Mouse (Mus musculus) intestine, postnatal 0 days (tissue): ENCODE results near the gene Gpx1. TPM values are rescaled to one million over a fixed set of nuclear protein-coding genes. Genes with fewer than 3 reads are reported as not detected.
A peak's percentile ranks its signal among the peaks of the same experiment; 100 is the strongest.

ENCODE experiments used
- ATAC-seq: fragments of 200-750 bp; cut with Nextera tagmentation; 2 replicates; pipeline ENCODE4 v1.8.0; 2017; ENCODE audit warnings: mild to moderate bottlenecking, moderate TSS enrichment, moderate library complexity
- H3K27ac ChIP-seq: fragments of 300-500 bp; sonication (generic); 2 replicates; pipeline ENCODE4 v1.5.1; 2014; ENCODE audit warnings: mild to moderate bottlenecking, low read depth, low read length, moderate library complexity
- H3K27me3 ChIP-seq: fragments of 300-500 bp; sonication (generic); replicated peaks from 2 replicates; pipeline ENCODE4 v1.6.1; 2014; ENCODE audit warnings: low read length, mixed read lengths; ENCODE audit not compliant: control insufficient read depth, insufficient read depth
- H3K36me3 ChIP-seq: fragments of 300-500 bp; sonication (generic); 2 replicates; pipeline ENCODE4 v1.6.1; 2014; ENCODE audit warnings: mild to moderate bottlenecking, moderate library complexity; ENCODE audit not compliant: control insufficient read depth, insufficient read depth
- H3K4me1 ChIP-seq: fragments of 300-500 bp; sonication (generic); replicated peaks from 2 replicates; pipeline ENCODE4 v1.6.1; 2014; ENCODE audit warnings: antibody characterized with exemption, low read length, mixed read lengths; ENCODE audit not compliant: control insufficient read depth, insufficient read depth
- H3K4me2 ChIP-seq: fragments of 300-500 bp; sonication (generic); replicated peaks from 2 replicates; pipeline ENCODE4 v1.6.1; 2014; ENCODE audit warnings: low read depth, mild to moderate bottlenecking, moderate library complexity
- H3K4me3 ChIP-seq: fragments of 300-500 bp; sonication (generic); 2 replicates; pipeline ENCODE4 v1.5.1; 2014; ENCODE audit warnings: low read depth, low read length
- H3K9ac ChIP-seq: fragments of 300-500 bp; sonication (generic); 2 replicates; pipeline ENCODE4 v1.6.1; 2014; ENCODE audit warnings: mild to moderate bottlenecking, low read depth, low read length
- H3K9me3 ChIP-seq: fragments of 300-500 bp; sonication (generic); 2 replicates; pipeline ENCODE4 v1.6.1; 2016; ENCODE audit warnings: mixed run types; ENCODE audit not compliant: control insufficient read depth
- CTCF ChIP-seq: sonication (generic); IDR thresholded peaks from 2 replicates; pipeline ENCODE4 v1.5.1; 2016; ENCODE audit warnings: low read depth, mild to moderate bottlenecking, control low read depth, antibody characterized with exemption, moderate library complexity
- WGBS: fragments of 180-500 bp; shearing (Covaris S2); extraction: QIAGEN DNeasy Blood & Tissue Kit; methylation state at CpG from one replicate; pipeline ENCODE4 v1.1.7; 2014; 5-methylcytosine and 5-hydroxymethylcytosine counted together
- polyA plus RNA-seq: library from polyadenylated mRNA; unstranded; fragments of >200 nt; fragmentation: Nextera tagmentation; extraction: Ambion mirVana; gene quantifications from 2 replicates; pipeline ENCODE4 v1.2.1, GENCODE M21; 2015

Gpx1 gene
- polyA plus RNA-seq, 1 experiment from 2014 or later, result 997 TPM

DNA sequence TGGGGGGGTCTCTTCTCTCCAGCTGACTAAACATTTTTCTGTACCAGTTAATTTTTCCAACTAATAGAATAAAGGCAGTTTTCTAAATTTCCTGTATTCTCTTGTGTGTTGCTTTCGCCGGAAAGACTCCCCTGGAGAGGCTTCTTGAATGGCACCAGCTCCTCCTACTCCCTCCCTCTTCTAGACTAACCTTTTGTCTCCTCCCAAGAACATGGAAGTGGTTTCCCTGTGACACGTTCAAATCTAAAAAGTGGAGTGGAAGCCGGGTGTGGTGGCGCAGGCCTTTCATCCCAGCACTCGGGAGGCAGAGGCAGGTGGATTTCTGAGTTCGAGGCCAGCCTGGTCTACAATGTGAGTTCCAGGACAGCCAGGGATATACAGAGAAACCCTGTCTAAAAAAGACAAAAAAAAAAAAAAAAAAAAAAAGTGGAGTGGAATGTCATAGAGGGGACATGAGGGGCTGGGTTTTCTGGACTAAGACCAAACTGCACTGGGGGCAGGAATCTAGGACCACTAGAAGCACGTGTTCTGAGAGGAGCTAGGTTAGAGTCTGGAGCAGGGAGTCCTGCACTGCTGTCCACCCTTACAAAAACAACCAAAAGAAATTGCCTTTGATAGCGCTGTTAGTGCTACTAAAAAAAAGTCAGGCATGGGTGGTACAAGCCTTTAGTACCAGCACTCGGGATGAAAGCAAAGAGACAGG, 704 bp upstream of the Gpx1 start:
- WGBS, result 58% methylated on average over 10 of the region's 10 CpGs
- Histone ChIP-seq H3K4me3 (0 out of 2 replicates have a peak overlapping the region, but pooled peaks have one; percentile 69), H3K9me3 (no peaks in the 10 kb centered on the region), H3K9ac (no peak overlapping the region), H3K27me3 (no peaks in the 10 kb centered on the region), H3K27ac (peak overlapping the region; percentile 96), H3K4me1 (peaks cover 15% of the 10 kb centered on the region), H3K4me2 (peak overlapping the region; percentile 80), H3K36me3 (peaks cover 30% of the 10 kb centered on the region)
- no peak for ATAC-seq
- no peak for TF ChIP-seq CTCF

DNA sequence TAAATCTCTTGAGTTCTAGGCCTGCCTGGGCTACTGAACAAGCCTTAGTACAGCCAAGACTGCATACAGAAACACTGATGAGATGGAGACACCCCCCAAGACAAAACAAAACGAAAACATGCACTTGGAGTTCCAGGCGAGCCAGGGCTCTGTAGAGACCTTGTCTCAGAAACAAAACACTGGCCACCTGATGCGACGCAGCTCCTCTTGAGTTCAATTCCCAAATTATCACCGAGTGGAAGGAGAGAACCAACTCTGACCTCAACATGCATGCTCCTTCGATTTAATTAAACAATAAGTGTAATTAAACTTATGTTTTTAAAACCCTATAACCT, 185 bp upstream of the Gpx1 start:
- H3K9me3 ChIP-seq, result no peaks in the 10 kb centered on the region
- peak overlapping the region; percentile 79; the same call in 1 of the 2 replicates for H3K9ac ChIP-seq
- peak overlapping the region; percentile 80 for H3K4me2 ChIP-seq

DNA sequence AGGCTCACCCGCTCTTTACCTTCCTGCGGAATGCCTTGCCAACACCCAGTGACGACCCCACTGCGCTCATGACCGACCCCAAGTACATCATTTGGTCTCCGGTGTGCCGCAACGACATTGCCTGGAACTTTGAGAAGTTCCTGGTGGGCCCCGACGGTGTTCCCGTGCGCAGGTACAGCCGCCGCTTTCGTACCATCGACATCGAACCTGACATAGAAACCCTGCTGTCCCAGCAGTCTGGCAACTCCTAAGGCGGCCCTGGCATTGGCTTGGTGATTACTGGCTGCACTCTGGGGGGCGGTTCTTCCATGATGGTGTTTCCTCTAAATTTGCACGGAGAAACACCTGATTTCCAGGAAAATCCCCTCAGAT, 1.2 kb downstream of the Gpx1 start:
- WGBS, result 7% methylated on average over 20 of the region's 20 CpGs
- Histone ChIP-seq H3K27me3 (no peaks in the 10 kb centered on the region), H3K4me2 (peak overlapping the region; percentile 80), H3K9me3 (no peaks in the 10 kb centered on the region), H3K9ac (peak overlapping the region; percentile 79), H3K4me1 (peaks cover 15% of the 10 kb centered on the region), H3K27ac (peak overlapping the region; percentile 96), H3K4me3 (peak overlapping the region; percentile 69), H3K36me3 (peaks cover 13% of the 10 kb centered on the region; the same call in 1 of the 2 replicates)
- no peak for TF ChIP-seq CTCF
- ATAC-seq, result no peak

More for the DNA sequence above, 185 bp upstream of the Gpx1 start:
- Histone ChIP-seq H3K27ac (peak overlapping the region; percentile 96), H3K27me3 (no peaks in the 10 kb centered on the region), H3K4me3 (peak overlapping the region; percentile 69), H3K4me1 (peaks cover 15% of the 10 kb centered on the region), H3K36me3 (peaks cover 26% of the 10 kb centered on the region)
- WGBS, result 18% methylated on average over 6 of the region's 6 CpGs
- no peak for ATAC-seq
- TF ChIP-seq CTCF, result no peak

DNA sequence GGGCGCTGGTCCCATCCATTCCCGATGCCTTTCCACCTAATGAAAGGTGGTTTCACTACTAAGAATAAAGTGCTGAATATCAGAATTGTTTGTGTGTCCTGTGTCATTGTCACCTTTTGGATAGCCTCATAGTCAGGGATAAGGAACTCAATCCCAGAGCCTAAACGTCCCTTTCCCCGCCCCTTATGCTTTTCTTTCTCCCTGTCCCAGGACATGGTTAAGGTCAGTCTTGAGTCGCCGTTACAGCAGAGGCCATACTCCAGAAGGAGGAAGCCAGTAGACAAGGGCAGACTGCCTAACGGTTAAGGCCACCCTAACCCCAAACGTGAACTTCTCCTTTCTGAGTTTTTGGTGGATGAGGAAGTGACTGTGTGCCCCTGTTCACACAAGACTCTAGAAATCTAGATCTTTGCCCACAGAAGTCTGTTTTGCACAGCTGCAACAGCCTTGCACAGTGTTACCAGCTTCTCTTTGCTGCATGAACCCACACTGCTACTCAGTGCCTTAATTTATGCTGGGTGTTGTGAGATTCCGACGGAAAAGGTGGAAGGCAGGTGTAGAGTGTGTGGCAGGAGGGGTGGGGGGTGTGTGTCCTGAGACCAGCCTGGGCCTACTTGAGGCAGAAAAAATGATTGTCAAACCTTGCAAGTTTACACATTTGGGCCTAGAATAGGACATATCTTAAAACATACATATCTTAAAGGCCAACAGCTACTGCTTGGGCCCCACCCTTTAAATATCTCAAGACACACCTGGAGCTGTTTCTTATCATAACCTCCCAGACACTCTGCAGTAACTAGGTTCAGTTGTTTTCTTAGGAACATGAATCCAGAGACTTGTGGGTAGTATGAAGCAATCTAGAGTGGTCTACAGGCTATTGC, 1.8 kb downstream of the Gpx1 start:
- Histone ChIP-seq H3K27me3 (no peaks in the 10 kb centered on the region), H3K27ac (peak overlapping the region; percentile 96), H3K4me1 (peaks cover 15% of the 10 kb centered on the region), H3K4me3 (peak overlapping the region; percentile 69), H3K4me2 (peak overlapping the region; percentile 80), H3K9ac (peak overlapping the region; percentile 79), H3K9me3 (no peaks in the 10 kb centered on the region), H3K36me3 (peaks cover 6% of the 10 kb centered on the region; the same call in 1 of the 2 replicates)
- ATAC-seq, result peak; percentile 15; the same call in 1 of the 2 replicates
- 32% methylated on average over 10 of the region's 10 CpGs for WGBS
- no peak for TF ChIP-seq CTCF

DNA sequence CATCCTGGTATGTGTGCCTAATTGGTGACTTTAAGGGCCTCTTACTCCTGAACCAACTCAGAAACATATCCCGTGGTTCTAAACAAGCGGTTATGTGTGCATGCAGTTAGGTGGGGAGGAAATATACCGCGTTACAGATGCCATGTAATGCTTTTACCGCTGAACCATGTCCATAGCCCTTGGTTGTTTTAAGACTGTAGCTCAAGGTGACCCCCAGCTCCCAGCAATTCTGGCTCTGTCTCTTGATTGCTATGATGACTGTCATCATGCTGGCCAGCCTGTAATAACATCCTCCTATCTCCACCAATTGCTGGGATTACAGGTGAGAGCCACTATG, 2.4 kb downstream of the Gpx1 start:
- H3K27ac ChIP-seq, result peak overlapping the region; percentile 96
- H3K4me3 ChIP-seq, result peak overlapping the region; percentile 69; the same call in 1 of the 2 replicates

DNA sequence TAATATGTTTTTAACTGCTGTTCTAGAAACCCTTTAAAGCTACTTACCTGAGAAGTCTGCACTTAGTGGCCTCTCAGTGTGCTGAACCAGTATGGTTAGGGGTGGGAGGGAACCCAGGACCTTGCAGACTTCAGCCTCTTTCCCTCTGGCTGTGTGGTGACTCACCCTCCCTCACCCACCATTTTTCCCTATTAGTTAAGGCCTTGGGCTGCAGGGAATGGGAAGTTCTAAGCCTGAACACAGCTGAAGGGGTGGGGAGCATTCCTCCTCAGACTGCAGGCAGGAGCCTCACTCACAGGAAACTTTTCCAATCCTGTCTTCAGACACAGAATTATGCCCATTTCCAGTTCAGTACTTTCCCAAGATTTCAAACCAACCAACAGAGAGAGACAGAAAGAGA, 3.1 kb downstream of the Gpx1 start:
- Histone ChIP-seq H3K9me3 (no peaks in the 10 kb centered on the region), H3K27me3 (no peaks in the 10 kb centered on the region), H3K4me2 (peak overlapping the region; percentile 80; the same call in 1 of the 2 replicates), H3K4me1 (peaks cover 15% of the 10 kb centered on the region), H3K27ac (peak overlapping the region; percentile 96), H3K36me3 (peaks cover 3% of the 10 kb centered on the region; the same call in 1 of the 2 replicates), H3K4me3 (no peak overlapping the region), H3K9ac (no peak overlapping the region; the same call in 1 of the 2 replicates)
- no peak for TF ChIP-seq CTCF
- no peak for ATAC-seq

More for the DNA sequence above, 2.4 kb downstream of the Gpx1 start:
- peaks cover 3% of the 10 kb centered on the region; the same call in 1 of the 2 replicates for H3K36me3 ChIP-seq
- TF ChIP-seq CTCF, result no peak
- peak overlapping the region; percentile 80 for H3K4me2 ChIP-seq
- H3K9ac ChIP-seq, result no peak overlapping the region
- WGBS, result 62% methylated on average over 5 of the region's 5 CpGs
- H3K4me1 ChIP-seq, result peaks cover 15% of the 10 kb centered on the region
- H3K27me3 ChIP-seq, result no peaks in the 10 kb centered on the region
- H3K9me3 ChIP-seq, result no peaks in the 10 kb centered on the region
- no peak for ATAC-seq
